Mouse (Mus musculus) mesoderm, embryonic 11.5 days (tissue): ENCODE data around the gene Clybl.

Experiments used
- DNase-seq: peaks from one replicate; pipeline ENCODE4 v3.0.0-alpha.2; 2012; ENCODE audit warnings: low read depth, low spot score

Clybl gene

DNA sequence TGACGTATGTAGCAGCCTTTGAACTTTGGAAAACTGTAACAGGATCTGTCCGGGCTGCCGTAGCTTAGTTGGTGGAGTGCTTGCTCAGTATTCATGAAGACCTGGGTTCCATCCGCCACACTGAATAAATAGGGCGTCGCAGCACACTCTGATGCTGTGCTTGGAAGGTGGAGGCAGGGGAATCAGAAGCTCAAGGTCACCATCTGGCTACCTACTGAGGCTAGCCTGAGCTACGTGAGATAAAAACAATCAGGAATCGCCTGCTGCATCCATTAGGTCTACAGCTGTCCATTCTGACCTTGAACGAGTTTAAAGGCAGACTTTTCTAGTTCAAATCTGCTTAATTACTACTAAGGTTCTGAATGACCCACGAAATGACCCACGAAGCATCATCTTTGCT, 118.8 kb downstream of the Clybl start:
- DNase-seq = no peak

DNA sequence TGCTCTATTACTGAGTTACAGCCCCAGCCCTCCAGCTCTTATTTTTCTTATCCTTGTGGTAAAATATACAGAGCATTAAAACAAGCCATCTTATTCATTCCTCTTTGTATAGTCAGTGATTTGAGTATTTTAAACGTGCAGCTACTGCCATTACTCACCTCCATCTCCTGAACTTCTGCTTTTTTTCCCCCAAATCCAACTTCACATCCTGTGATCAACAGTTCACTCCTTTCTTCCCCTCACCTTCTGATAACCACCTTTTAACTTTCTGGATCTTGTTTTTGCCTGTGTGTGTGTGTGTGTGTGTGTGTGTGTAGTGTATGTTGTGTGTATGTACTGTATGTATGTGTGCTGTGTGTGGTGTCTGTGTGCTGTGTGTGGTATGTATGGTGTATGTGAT, 122.3 kb downstream of the Clybl start:
- DNase-seq = no peak

DNA sequence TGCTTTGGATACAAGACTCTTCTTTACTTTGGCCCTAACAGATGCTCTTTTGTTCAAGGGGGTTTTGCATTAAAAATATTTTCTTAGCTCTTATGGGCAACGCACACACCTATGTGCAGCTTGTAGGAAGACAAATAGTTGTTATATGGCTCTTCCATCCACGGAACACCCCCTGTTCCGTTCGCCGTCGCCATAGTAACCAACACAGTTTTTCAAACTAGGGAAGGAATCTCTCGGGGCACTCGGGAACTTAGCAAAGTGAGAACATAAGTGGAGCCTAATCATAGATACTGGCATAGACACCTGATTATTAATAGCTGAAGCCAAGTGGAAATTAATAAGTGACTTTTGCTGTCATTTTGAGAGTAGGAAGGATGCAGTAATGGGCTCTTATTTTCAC, 123.6 kb downstream of the Clybl start:
- peak; percentile 30 for DNase-seq

DNA sequence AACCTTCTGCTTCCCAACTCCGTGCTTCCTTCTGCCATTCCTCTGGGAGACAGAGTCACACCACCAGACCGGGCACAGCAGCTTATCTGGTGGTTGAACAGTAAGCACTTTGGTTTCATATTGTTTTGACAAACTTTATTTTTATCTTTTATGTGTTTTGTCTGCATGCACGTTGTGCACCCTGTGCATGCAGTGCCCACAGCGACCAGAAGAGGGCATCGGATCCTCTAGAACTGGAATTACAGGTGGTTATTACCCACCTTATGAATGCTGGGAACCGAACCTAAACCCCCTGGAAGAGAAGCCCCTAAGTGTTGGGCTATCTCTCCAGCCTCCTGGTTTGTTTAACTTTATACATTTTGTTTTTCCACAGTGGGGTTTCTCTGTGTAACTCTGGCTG, 130.9 kb downstream of the Clybl start:
- no peak for DNase-seq

DNA sequence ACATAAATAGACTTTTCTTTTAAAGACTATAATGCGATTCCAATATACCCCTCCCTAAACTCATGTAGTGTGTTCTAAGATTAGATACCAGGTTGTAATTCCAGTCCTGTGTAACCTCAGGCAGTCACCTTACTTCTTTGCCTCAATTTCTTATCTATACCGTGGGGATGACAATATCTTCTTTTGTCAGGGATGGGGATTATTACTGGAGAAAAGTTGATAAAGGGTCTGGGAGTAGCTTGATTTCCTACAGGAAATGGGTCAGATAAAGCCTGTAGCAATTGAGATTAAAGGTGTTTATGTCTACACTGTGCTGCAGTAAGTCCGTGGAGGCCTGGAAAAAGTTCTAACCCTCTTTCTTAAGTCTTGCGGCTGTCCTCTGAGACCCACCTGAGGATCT, 131.8 kb downstream of the Clybl start:
- DNase-seq = no peak

DNA sequence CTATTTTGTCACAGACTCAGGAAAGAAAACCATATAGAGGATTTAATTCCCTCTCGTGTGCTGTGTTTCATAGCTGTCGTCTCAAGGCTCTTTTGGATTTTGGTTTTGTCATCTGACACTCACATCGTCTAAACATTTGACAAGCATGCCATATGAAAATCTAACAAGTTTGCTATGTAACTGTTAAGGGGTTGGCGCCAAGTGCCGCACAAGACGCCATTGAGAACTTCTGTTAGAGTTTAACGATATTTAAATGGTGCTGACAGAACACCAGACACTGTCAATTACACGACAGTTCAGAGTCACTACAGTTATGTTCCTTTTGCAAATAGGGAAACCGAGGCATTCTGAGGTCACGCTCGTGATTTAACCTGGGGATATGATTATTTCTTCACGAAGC, 134.2 kb downstream of the Clybl start:
- DNase-seq = no peak

DNA sequence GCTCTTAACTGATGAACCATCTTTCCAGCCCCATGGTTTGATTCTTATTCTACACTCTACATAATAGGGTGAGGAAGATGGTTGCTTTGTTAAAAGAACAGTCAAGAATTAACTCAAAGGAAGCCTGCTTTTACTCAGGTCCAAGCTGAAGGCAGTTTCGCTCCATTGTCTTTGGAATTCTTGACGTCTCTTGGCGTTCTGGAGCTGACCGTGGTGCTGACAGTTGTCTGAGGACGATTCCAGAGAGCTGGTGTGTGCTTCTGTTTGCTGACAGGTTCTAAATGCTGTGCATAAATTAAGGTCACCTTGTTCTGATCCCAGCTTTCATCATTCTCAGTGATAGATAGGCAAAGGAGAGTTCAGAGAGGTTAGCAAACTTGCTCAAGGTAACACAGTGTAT, 140.6 kb downstream of the Clybl start:
- DNase-seq = peak; percentile 71

DNA sequence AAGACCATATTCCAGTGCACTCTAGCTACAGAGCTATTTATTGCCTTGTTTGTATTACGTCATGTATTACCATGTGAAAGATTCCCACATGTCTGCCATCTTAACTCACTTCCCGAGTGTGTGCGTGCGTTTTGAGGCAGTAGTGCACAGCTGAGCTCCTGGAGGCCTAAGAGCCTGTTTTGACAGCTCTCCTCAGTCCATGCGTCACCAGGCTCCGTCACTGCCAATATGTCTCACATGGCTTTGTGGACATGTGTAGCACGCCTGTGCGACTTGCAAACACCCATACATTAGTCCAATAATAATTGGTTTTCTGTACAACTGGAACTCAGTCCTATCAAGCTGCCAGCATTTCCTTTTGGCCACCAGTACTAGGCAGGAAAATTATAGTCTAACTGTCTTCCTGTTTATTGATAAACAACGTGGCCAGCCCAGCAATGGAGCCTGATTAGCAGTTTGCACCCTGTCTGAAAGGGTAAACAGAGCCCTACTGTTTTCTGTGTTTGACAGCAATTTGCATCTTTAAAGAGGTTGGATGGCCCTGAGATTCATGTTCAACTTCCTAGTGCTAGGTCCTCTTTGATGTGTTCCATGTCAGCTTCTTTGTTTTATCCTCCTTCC, 142.4 kb downstream of the Clybl start:
- DNase-seq = no peak

DNA sequence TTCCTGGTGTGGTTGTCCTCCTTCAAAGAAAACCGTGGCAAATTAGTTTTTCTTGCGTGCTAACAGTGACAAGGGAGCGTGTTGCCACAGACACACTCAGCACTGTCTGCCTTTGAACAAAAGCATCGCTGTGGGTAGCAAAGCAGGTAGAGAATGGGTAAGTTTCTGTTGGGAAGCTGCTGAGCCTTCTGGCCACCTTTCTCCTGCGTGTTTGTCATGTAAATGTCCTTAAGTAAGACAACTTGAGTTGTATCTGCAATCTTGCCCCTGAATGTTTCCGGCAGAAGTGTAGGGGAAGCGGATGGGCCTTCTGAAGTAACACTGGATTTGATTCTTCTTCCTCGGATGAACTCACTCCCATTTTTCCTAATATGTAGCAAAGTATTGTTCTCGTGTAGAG, 148.6 kb downstream of the Clybl start:
- DNase-seq = no peak

DNA sequence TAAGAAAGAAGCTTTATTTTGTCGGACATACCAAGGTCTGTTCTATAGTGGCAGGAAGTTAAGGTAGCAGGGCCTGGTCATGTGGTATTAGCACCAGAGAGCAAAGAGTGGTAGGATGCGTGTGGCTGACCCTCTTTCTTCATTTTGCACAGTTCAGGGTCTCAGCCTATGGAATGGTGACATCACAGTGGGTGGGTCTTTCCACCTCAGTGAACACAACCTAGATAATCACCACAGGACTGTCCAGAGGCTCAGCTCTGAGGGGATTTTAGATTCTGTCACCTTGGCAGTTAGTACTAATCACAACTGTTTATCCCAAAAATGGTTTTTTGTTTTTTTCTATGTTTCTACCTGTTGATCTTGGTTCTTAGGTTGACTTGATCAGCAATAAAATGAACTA, 149.2 kb downstream of the Clybl start:
- DNase-seq = no peak

DNA sequence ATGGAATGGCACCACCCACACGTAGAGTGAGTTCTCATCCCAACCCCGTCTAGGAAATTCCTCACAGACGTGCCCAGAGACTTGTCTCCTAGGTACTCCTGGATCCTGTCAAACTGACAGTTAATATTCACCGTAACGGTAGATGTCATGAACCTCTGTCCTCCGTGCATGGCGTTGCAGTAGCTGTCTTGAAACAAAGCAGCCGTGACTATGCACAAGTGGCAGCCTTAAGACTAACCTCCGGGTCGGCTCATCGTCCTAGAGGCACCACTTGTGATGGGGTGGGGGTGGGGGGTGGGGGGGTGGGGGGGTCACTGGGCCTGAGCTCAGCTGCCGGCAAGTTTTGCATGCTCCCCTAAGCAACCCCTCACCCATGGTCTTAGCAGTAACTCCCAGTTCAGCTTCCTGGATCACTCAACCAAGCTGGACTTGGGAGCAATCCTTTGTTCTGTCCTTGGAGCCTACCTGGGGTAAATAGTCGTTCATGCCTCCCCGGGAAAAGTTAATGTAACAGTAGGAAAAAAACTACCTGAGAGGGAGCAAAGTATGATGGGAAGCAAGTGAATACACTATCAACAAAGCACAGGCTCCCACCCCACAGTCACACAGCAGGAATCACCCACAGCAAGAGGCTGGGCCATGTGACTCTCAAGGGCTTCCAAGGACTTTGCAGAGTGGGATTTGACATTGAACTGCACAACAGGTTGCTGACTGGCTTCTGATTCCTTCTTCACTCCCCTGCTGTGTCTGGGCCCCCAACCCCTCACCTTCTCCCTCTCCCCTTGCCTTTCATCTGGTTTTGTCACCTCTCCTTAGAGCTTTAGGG, 150.3 kb downstream of the Clybl start:
- peak; percentile 23 for DNase-seq

DNA sequence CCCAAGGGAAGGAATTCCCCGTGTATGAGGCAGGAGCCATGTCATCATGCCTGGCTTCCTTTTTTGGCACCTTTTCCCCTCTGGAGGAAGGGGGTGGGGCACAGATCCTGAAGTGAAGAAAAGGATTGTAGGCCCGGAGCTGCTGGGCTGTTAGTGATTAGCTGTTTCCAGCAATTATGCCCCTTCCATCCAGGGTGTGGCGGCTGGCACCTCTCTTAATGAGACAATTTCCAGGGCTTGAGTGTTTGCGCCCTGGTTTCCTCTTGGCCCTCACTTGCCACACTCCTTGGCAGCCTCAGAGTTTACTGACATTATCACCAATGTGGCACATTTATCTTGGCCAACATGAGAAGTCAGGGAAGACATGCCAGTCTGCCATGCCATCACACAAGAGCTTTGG, 155.5 kb downstream of the Clybl start:
- DNase-seq = no peak

DNA sequence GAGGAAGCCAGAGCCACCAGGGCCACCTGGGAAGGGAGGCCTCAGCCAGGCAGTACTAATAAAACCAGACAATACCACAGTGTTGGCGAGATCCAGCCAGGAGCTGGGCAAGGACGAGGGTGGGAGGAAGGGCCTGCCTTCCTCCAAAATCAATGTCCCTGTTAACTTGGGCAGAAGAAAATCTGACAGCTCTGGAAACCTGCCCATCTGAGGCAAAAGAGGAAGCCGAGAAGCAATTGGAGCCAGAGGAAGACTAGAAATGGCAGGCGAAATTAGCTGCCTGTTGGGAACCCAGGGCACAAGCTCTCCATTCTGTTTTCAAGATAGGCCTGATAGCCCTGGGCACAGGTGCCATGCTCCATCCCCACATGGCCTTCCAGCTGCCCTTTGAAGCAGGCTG, 157.3 kb downstream of the Clybl start:
- DNase-seq = no peak

DNA sequence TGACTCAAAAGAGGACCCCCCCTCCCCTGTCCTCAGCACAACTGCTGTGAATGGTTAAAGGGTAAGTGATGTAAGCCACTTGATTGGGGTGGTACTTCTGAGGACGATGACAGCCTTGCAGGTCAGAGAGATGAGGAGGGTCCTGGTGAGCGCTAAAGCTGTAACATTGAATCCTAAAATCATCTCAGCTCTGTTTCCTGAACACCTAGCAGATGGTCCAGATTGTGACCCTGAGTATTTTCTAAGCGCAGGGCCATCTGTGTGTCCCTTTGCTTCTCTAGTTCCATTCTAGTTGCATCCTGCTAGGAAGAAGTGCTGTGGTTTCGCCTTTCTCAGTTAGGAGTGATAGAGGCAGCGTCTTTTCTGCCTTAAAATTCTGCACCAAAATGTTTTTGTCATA, 158.6 kb downstream of the Clybl start:
- no peak for DNase-seq

DNA sequence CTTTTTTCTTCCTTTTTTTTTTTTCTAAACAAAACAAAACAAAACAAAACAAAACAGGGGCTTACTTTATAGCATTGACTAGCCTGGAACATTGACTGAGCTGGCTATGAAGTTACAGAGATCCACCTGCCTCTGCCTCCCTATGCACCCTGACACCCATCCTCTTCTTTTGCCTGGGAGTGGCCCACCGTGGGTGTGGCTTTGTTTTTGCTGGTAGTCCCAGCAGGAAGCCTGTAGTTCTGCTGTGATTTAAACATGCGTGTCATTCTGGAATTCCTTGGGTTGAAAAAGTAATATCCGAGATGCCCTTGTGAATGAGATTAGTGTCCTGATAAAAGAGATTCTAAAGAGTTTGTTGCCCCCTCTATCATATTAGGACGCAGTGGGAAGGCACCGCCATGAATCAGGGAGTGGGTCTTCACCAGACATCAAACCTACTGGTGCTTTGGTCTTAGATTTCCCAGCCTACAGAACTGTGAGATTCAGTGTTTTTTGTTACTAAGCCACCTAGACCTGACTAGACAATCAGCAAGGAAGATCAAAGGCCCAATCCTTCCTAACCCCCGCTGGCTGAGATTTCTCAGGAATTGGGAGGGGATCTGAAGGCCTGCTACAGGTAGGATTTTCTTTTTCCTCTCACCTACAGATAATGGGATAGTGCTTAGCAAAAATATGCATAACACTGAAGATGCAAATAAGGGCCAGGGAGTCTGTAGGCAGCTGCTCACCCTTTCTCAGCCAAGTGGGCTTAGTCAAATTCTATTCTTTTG, 160.3 kb downstream of the Clybl start:
- DNase-seq = no peak

DNA sequence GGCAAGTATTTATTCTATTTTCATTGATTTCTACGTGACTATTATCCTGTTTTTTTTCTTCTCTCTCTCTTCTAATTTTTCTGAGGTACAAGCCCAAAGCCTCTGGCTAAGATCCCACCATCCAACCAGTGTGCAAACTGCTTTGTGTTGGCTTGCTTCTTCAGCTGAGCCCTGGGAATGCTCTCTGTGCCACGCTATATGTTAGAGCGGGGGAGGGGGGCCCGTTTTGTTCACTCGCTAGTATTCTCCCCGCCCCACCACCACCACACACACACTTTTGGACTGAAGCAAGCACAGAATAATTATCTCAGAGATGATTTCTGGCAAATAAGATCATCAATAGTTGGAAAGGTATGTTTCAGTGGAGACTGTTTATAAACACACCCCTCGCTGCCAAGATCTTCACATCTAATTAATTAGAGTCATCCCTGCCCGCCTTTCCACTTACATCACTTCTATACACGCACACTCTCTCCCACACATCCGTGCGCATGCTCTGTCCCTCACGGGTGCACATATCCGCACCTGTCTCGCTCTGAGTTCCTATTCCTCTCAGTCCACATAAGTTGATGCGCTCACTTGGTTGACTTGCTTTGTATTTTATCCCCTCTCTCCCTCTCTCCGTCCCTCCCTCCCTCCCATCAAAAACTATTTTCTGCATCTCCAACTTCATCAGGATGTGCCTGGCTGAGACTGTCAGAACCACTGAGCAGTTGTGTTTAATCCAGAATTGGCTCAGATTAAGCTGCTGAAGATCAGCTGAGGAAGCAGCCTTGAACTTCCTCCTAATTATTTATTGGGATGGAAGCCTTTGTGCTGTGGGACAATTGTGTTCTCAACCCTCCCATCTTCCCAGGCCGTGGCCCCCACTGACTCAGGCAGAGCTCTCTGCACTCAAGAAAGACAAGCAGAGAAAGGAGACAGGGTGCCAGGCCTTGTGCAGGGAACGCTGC, 163.0 kb downstream of the Clybl start:
- no peak for DNase-seq

DNA sequence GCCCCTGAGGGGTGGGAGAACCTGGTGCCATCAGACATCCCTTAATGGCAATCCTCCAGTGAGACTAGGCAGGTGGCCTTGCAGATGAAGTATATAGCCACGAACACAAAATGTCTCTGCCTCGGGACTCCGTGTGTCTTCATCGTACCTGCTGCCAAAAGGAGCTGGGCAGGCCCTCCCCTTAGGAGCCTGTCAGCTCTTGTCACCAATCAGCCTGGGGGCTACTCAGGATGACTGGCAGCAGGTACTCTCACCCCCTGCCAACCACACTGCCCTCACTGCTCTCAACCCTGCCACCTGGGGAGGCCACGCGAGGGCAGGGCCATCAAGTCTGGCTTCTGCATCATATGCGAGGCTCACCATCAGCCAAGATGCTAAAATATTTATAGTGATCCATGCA, 166.6 kb downstream of the Clybl start:
- no peak for DNase-seq

DNA sequence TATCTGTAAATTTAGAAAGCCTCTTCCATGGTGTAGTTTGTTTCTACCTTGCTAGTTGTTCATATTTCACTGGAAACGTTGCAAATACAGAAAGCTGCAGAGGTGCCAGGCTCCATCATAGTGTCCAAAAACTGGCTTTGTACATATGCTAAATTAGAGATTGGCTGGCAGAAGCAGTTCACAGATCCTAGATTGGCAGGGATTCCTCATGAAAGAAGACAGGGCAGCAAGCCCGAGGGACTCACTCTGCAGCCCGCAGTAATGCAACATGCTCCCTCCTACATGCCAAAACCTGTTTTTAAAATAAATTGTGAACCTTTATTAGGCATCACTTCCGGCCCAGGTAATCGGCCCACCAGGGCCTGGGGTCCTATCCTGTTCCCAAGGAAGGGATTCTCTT, 167.8 kb downstream of the Clybl start:
- no peak for DNase-seq

DNA sequence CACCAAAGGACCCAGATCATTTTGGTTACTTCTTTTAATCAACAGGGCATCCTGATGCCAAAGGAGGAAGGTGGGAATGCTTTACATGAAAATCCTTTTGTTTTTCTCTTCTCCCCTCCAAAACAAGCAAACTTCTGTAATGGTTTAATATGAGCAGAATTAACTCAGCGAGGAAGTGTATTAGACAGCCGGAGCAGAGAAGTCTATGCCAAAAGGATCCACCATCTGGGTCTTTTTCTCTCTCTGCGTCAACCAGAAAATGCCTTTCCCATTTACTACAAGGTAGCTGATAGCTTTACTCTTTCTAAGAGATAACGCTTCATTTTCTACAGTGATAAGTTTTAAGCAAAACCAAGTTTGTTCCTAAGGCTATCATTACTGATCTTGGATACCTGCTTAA, 168.3 kb downstream of the Clybl start:
- DNase-seq = no peak

DNA sequence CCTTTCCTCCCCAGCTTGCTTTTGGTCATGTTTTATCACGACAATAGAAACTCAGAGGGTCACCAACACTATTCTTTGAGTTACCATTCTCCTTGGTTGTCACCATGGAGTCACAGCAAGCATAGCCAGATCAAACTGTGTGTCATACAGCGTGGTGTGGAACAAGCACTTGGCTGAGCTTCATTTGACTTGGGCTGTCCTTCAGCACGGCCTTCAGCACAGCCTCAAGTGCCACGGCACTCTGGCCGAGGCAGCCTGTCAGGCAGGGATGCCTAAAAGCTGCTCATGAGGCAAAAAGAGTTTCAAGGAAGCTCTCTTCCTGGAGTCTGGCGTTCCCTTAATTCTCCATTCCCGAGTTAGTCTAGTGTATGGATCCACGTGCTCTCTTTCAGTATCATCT, 169.3 kb downstream of the Clybl start:
- DNase-seq = no peak

DNA sequence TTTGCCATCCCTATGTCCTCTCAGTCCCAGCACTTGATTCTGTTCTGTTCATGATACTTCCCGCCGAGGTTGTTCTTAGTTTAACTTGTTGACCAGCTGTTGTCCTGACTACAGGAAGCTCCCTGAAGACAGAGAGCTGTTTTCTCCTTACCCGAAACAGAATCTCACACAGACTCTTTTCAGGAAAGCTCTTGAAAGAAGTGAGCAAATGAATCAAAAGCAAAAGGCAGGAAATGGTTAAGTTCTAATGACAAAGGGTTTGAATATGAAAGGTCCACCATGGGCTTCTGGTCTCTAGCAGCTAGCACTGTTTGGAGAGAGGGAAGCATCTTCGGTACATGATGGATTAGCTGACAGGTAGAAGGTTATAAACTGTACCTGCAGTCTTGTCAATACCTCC, 175.8 kb downstream of the Clybl start:
- DNase-seq = no peak

DNA sequence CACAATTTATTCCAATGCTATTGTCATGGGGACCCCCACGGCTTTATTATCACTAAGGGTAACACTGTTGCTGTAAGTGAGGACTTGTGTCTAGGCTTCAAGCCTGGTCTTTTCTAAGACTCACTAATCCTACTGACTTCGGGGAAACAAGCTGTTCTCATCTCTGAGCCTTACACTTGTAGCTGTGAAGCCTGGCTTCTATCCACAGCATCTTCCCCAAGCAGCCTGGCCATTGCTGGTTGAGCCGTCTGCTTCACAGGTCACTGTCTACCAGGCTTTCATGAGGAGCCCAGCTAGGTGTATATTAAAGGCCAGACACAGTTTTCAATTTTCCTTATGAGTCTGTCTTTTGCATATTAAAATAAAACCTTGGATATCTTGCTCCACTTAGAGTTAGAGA, 177.1 kb downstream of the Clybl start:
- no peak for DNase-seq
